Mouse (Mus musculus) liver, postnatal 0 days (tissue): ENCODE data around the gene Rhebl1. TPM values are rescaled to one million over a fixed set of nuclear protein-coding genes. Genes with fewer than 3 reads are reported as not detected.

Experiments
- ATAC-seq: fragments of 200-750 bp; cut with Nextera tagmentation; 2 replicates; pipeline ENCODE4 v1.8.0; 2017; ENCODE audit warnings: mild to moderate bottlenecking, moderate library complexity
- DNase-seq: peaks from one replicate; pipeline ENCODE4 v3.0.0-alpha.2; 2016
- H3K27ac ChIP-seq: fragments of 300-500 bp; sonication (generic); 2 replicates; pipeline ENCODE4 v1.5.1; 2014; ENCODE audit warnings: antibody characterized with exemption, moderate library complexity, mild to moderate bottlenecking, low read depth
- H3K27me3 ChIP-seq: fragments of 300-500 bp; sonication (generic); 2 replicates; pipeline ENCODE4 v1.6.1; 2014; ENCODE audit warnings: low read length, control low read depth, mixed read lengths; ENCODE audit not compliant: insufficient read depth
- H3K36me3 ChIP-seq: fragments of 300-500 bp; sonication (generic); replicated peaks from 2 replicates; pipeline ENCODE4 v1.6.1; 2014; ENCODE audit warnings: mild to moderate bottlenecking, control low read depth, low read length, moderate library complexity, mixed read lengths; ENCODE audit not compliant: insufficient read depth
- H3K4me1 ChIP-seq: fragments of 300-500 bp; sonication (generic); 2 replicates; pipeline ENCODE4 v1.6.1; 2014; ENCODE audit warnings: antibody characterized with exemption, mild to moderate bottlenecking, control low read depth; ENCODE audit not compliant: insufficient read depth
- H3K4me2 ChIP-seq: fragments of 300-500 bp; sonication (generic); 2 replicates; pipeline ENCODE4 v1.6.1; 2014; ENCODE audit warnings: low read depth, mild to moderate bottlenecking, low read length, moderate library complexity, mixed read lengths
- H3K4me3 ChIP-seq: fragments of 300-500 bp; sonication (generic); 2 replicates; pipeline ENCODE4 v1.5.1; 2014; ENCODE audit warnings: low read depth, low read length
- H3K9ac ChIP-seq: fragments of 300-500 bp; sonication (generic); replicated peaks from 2 replicates; pipeline ENCODE4 v1.6.1; 2014; ENCODE audit warnings: mild to moderate bottlenecking, moderate library complexity
- H3K9me3 ChIP-seq: fragments of 300-500 bp; sonication (generic); 2 replicates; pipeline ENCODE4 v1.6.1; 2016; ENCODE audit warnings: mild to moderate bottlenecking, control low read depth, low read length, mixed read lengths
- CTCF ChIP-seq: sonication (generic); IDR thresholded peaks from 2 replicates; pipeline ENCODE4 v1.5.1; 2016; ENCODE audit warnings: antibody characterized with exemption, low read depth
- EP300 ChIP-seq: IDR thresholded peaks from 2 replicates; pipeline ENCODE4 v1.6.1; 2016; ENCODE audit warnings: antibody characterized with exemption, low read depth, mild to moderate bottlenecking
- WGBS: fragments of 180-500 bp; shearing (Covaris S2); extraction: QIAGEN DNeasy Blood & Tissue Kit; methylation state at CpG from one replicate; pipeline ENCODE4 v1.1.7; 2014; ENCODE audit not compliant: insufficient replicate concordance; 5-methylcytosine and 5-hydroxymethylcytosine counted together
- polyA plus RNA-seq: library from polyadenylated mRNA; unstranded; fragments of >200 nt; fragmentation: Nextera tagmentation; extraction: Ambion mirVana; gene quantifications from 2 replicates; pipeline ENCODE4 v1.2.1, GENCODE M21; 2015

Gene Rhebl1
- polyA plus RNA-seq, 1 experiment from 2014 or later = 1.4 TPM

DNA sequence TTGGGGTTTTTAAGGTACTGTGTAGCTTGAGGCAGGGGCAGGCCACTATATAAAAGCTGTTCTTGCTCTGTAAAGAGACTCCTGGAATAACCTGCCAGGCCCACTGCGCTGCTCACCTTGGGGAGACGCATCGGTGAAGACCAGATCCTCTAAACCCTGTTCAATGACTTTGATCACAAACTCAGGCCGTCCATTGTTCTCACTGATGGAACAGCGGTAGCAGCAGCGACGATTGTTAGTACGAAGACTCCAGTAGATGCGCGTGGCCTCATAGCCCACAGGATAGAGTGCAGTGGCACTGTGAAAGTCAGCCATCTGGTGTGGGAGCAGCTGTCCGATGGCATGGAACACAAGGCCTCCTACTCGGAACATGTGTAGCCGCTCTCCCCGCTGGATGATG is 55.2 kb downstream of the Rhebl1 start:
- H3K27me3 ChIP-seq = no peaks in the 10 kb centered on the region
- peaks cover 92% of the 10 kb centered on the region for H3K36me3 ChIP-seq
- H3K27ac ChIP-seq = no peak overlapping the region
- 94% methylated on average over 14 of the region's 14 CpGs for WGBS
- ATAC-seq = no peak
- H3K9ac ChIP-seq = no peak overlapping the region
- no peak overlapping the region for H3K4me2 ChIP-seq
- no peaks in the 10 kb centered on the region for H3K9me3 ChIP-seq
- peaks cover 10% of the 10 kb centered on the region for H3K4me1 ChIP-seq
- TF ChIP-seq EP300 = no peak
- TF ChIP-seq CTCF = no peak
- no peak overlapping the region for H3K4me3 ChIP-seq
- DNase-seq = no peak

DNA sequence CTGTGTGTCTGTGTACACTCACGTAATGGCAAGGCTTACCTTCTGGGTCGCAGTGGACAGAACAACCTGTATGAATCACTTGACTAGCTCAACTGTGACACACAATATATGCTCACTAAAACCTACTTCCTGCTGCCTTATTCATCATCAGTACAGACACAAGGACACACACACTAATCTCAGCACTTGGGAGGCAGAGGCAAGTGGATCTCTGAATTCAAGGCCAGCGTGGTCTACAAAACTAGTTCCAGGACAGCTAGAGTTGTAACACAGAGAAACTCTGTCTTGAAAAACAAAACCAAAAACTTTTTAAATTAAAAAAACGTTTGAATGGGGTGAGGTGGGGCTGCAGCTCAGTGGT is 56.6 kb downstream of the Rhebl1 start:
- no peak for DNase-seq
- Histone ChIP-seq H3K9ac (no peak overlapping the region), H3K4me3 (no peak overlapping the region), H3K4me2 (0 out of 2 replicates have a peak overlapping the region, but pooled peaks have one; percentile 34), H3K9me3 (no peaks in the 10 kb centered on the region), H3K27ac (peak overlapping the region; percentile 66), H3K36me3 (peaks cover 88% of the 10 kb centered on the region), H3K4me1 (peaks cover 15% of the 10 kb centered on the region), H3K27me3 (no peaks in the 10 kb centered on the region)
- 67% methylated on average over 4 of the region's 4 CpGs for WGBS
- TF ChIP-seq EP300 (peak; percentile 5; the same call in 1 of the 2 replicates), CTCF (no peak)
- 0 out of 2 replicates have a peak, but pooled peaks have one; percentile 15 for ATAC-seq

DNA sequence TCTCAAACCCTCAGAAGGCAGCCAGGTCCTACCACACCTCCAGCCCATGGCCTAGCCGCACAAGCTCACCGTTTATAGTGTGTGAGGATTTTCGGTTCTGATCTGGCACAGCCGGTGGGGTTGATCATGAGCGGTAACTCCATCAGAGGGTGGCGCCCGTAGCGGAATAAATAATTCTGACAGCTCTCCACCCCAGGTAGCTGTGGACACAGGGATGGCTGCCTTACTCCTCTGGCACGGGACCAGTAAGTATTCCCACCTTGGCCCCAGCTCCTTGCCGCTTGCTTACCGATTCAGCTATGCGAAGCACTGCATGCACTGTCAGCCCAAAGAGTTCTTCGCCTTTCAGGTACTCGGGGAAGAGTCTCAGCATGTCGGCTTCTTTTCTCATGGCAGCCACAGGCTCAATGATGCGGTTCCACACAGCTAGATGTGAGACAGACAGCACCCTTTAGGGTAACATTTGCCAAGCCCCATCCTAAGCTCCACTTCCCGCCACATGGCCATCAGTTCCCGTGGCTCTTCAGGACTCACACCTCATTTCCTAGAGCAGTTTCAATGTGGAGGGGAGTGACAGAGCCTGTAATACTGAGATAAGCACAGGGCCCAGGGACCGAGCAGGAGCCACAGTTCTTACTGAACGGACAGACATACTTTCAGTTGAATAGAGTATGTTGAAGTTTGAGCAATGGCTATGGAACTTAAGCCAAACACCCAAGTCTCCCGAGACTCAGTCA is 57.2 kb downstream of the Rhebl1 start:
- DNase-seq (peak; percentile 42), ATAC-seq (peak; percentile 84)
- 79% methylated on average over 21 of the region's 21 CpGs for WGBS

DNA sequence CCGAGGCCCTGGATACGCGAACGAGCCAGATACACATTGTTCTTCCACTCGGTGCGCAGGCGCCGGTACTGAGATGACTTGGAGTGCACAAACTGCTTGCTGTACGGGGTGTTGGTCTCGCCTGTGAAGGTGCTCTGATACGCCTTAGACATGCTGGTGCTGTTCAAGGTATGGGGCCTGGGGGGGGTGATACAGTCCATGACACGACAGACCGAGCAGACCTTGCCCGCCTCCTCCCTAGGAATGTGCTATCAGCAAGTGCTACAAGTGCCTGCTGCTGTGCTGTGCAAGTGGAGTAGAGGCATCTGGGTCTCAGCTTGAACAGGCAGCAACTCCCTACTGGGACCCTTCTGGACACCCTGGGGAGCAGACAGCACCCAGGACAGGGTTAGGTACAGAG is 59.0 kb downstream of the Rhebl1 start:
- DNase-seq (no peak), ATAC-seq (no peak)
- Histone ChIP-seq H3K36me3 (peaks cover 69% of the 10 kb centered on the region), H3K9me3 (no peaks in the 10 kb centered on the region), H3K9ac (no peak overlapping the region), H3K4me3 (no peak overlapping the region), H3K27me3 (no peaks in the 10 kb centered on the region), H3K27ac (no peak overlapping the region), H3K4me2 (no peak overlapping the region), H3K4me1 (peaks cover 22% of the 10 kb centered on the region)
- 91% methylated on average over 14 of the region's 14 CpGs for WGBS
- no peak for TF ChIP-seq CTCF
- no peak for TF ChIP-seq EP300

More for the DNA sequence above, 57.2 kb downstream of the Rhebl1 start:
- Histone ChIP-seq H3K27ac (peak overlapping the region; percentile 66), H3K9ac (no peak overlapping the region), H3K4me1 (peaks cover 20% of the 10 kb centered on the region), H3K9me3 (no peaks in the 10 kb centered on the region), H3K36me3 (peaks cover 84% of the 10 kb centered on the region), H3K4me2 (peak overlapping the region; percentile 34), H3K27me3 (no peaks in the 10 kb centered on the region), H3K4me3 (peak overlapping the region; percentile 13; the same call in 1 of the 2 replicates)
- TF ChIP-seq EP300 (peak; percentile 79), CTCF (no peak)

DNA sequence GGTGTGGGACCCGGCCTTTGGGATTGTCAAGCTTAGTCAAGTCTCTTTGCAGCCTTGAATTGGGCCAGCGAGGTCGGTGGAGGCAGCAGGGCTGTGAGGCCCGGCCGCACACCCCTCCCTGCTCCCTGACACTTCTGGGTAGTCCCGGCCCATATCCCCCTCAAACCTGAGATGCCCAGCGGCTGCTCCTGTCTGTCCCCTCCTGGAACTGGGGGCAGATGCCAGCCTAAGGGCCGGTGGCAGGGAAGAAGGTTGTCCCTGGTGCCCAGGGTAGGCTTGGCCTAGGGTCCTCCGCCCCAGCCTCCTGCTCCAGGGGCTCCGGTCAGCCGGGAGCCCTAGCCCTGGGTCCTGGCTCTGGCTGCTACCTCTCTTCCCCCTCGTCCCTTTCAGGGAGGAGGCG is 60.3 kb downstream of the Rhebl1 start:
- Histone ChIP-seq H3K4me2 (no peak overlapping the region), H3K9me3 (no peaks in the 10 kb centered on the region), H3K4me1 (peaks cover 31% of the 10 kb centered on the region), H3K9ac (no peak overlapping the region), H3K27ac (no peak overlapping the region), H3K4me3 (no peak overlapping the region), H3K36me3 (peaks cover 59% of the 10 kb centered on the region), H3K27me3 (no peaks in the 10 kb centered on the region)
- DNase-seq = no peak
- no peak for TF ChIP-seq EP300
- no peak for TF ChIP-seq CTCF
- WGBS = 85% methylated on average over 13 of the region's 13 CpGs
- ATAC-seq = no peak

DNA sequence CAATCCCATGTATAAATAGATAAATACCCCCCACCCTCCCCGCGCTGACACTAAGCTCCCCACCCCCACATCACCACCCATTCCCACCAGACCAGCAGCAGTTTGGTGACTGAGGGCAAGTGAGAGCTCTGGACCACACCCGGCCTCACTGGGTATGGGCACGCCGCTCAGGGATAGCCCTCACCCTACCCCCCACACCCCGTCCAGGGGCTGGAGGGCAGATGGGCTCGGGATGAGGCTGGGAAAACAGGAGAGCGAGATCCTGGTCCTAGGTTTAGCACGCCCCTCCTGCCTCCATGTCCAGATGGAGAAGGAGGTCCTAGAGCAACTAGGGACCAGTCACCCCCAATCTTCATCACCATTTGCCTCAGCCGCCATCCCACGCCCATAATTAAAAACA is 61.1 kb downstream of the Rhebl1 start:
- no peak overlapping the region for H3K4me3 ChIP-seq
- peaks cover 35% of the 10 kb centered on the region for H3K4me1 ChIP-seq
- TF ChIP-seq CTCF = no peak
- no peak for TF ChIP-seq EP300
- H3K4me2 ChIP-seq = no peak overlapping the region; the same call in 1 of the 2 replicates
- DNase-seq (no peak), ATAC-seq (no peak)
- no peaks in the 10 kb centered on the region for H3K9me3 ChIP-seq
- peak overlapping the region; percentile 99; the same call in 1 of the 2 replicates for H3K27ac ChIP-seq
- 80% methylated on average over 11 of the region's 11 CpGs for WGBS
- peaks cover 53% of the 10 kb centered on the region for H3K36me3 ChIP-seq
- H3K9ac ChIP-seq = no peak overlapping the region; the same call in 1 of the 2 replicates
- no peaks in the 10 kb centered on the region for H3K27me3 ChIP-seq
